ENCODE assay signal across 15 mouse cellular contexts in the genomic region with DNA sequence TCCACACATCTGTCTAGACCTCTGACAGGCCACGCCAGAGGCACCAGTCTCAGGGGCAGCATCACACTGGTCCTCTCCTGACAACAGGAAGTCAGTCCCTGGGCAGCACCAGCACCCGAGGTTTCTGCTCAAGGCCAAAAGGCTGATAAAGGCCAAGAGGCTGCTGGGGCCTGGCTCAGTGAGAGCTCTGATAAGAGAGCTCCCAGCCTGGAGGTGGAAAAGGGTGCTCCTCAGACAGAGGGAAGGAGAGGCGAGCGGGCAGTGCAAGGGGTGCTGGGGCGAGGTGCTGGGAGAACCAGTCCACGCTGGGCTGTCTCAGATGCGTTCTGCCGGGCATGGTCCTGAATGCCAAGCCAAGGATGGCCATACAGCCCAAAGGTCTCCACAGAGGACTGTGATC. TPM values are rescaled to one million over a fixed set of nuclear protein-coding genes. Genes with fewer than 3 reads are reported as not detected.
DNase-seq lines count a peak whose midpoint lies in the region; ATAC-seq and TF ChIP-seq lines count a peak whose summit lies in the region.
"Had no signal": no experiment of that assay in that cellular context is flagged by ENCODE, and none has a peak within 500 bp of the region (broad histone marks: within the 10 kb centered on the region; RNA-seq: fewer than 3 reads in every experiment).

No protein-coding gene starts in this region.

- no peak for TF ChIP-seq EP300 in heart, adult 2 months (IDR thresholded peaks at IDR 0.05; ENCODE audit: insufficient read depth, low read depth, low read length)

- H3K4me3 ChIP-seq in heart, embryonic 13.5 days: no peak overlapping the region
- H3K4me3 ChIP-seq in heart, adult 2 months: no peak overlapping the region
- H3K4me3 ChIP-seq in liver, embryonic 15.5 days (replicated peaks): peak overlapping the region; percentile 41
- H3K4me3 ChIP-seq in forebrain, embryonic 15.5 days: no peak overlapping the region
- H3K4me3 ChIP-seq: embryonic facial prominence, embryonic 13.5 days; hindbrain, embryonic 15.5 days; midbrain, embryonic 10.5 days had no signal

- peak overlapping the region; percentile 64 for H3K9ac ChIP-seq in heart, embryonic 13.5 days
- H3K9ac ChIP-seq in heart, adult 2 months (ENCODE audit: low read depth, low read length): no peak overlapping the region; the same call in 1 of the 2 replicates
- peak overlapping the region; percentile 61 for H3K9ac ChIP-seq in liver, embryonic 15.5 days
- no peak overlapping the region for H3K9ac ChIP-seq in forebrain, embryonic 15.5 days (replicated peaks)
- H3K9ac ChIP-seq: embryonic facial prominence, embryonic 13.5 days; hindbrain, embryonic 15.5 days; lung, embryonic 14.5 days had no signal

- H3K36me3 ChIP-seq in heart, embryonic 13.5 days: peaks cover 24% of the 10 kb centered on the region
- H3K36me3 ChIP-seq in heart, adult 2 months (ENCODE audit: control insufficient read depth, insufficient read depth, low read length): no peaks in the 10 kb centered on the region
- peaks cover 24% of the 10 kb centered on the region for H3K36me3 ChIP-seq in liver, embryonic 15.5 days (replicated peaks)
- peaks cover 14% of the 10 kb centered on the region for H3K36me3 ChIP-seq in forebrain, embryonic 15.5 days

- peak overlapping the region; percentile 22; the same call in 1 of the 2 replicates for H3K4me2 ChIP-seq in heart, embryonic 13.5 days
- peak overlapping the region; percentile 85 for H3K4me2 ChIP-seq in liver, embryonic 15.5 days
- H3K4me2 ChIP-seq in forebrain, embryonic 15.5 days (replicated peaks): no peak overlapping the region
- H3K4me2 ChIP-seq: embryonic facial prominence, embryonic 13.5 days; hindbrain, embryonic 15.5 days; lung, embryonic 14.5 days had no signal

- H3K27ac ChIP-seq in heart, embryonic 13.5 days (replicated peaks): peak overlapping the region; percentile 34; the same call in 1 of the 2 replicates
- no peak overlapping the region for H3K27ac ChIP-seq in heart, adult 2 months
- peak overlapping the region; percentile 96 for H3K27ac ChIP-seq in liver, embryonic 15.5 days (replicated peaks)
- no peak overlapping the region for H3K27ac ChIP-seq in forebrain, embryonic 15.5 days (replicated peaks)
- H3K27ac ChIP-seq: embryonic facial prominence, embryonic 13.5 days; hindbrain, embryonic 15.5 days; midbrain, embryonic 10.5 days had no signal

- H3K79me2 ChIP-seq in heart, adult 2 months (replicated peaks; ENCODE audit: control insufficient read depth, insufficient read depth, low read length): peaks cover 16% of the 10 kb centered on the region

- no peaks in the 10 kb centered on the region for H3K27me3 ChIP-seq in heart, embryonic 13.5 days (replicated peaks)
- H3K27me3 ChIP-seq in heart, adult 2 months (ENCODE audit: control insufficient read depth, insufficient read depth, low read length): no peaks in the 10 kb centered on the region
- H3K27me3 ChIP-seq in liver, embryonic 15.5 days: no peaks in the 10 kb centered on the region
- H3K27me3 ChIP-seq in forebrain, embryonic 15.5 days: no peaks in the 10 kb centered on the region
- H3K27me3 ChIP-seq: embryonic facial prominence, embryonic 13.5 days; hindbrain, embryonic 15.5 days had no signal

- DNase-seq in heart, adult 2 months: no peak
- DNase-seq in 416B (ENCODE audit: low read depth): peak; percentile 36
- no peak for DNase-seq in layer of hippocampus, postnatal 25 days (ENCODE audit: extremely low spot score in 1 of 2, low spot score in 1 of 2)
- no peak for DNase-seq in layer of hippocampus, postnatal 14 days (ENCODE audit: low spot score in 2 of 2)
- DNase-seq: cerebellum, postnatal 10 days; kidney, postnatal 14 days; lung, embryonic 14.5 days had no signal

- TF ChIP-seq CTCF in heart, adult 2 months (IDR thresholded peaks at IDR 0.05): no peak

- WGBS in heart, embryonic 13.5 days: 49% methylated on average over 8 of the region's 8 CpGs
- WGBS in heart, adult 2 months: 57% methylated on average over 8 of the region's 8 CpGs
- 27% methylated on average over 8 of the region's 8 CpGs for WGBS in liver, embryonic 15.5 days (ENCODE audit: insufficient replicate concordance)
- WGBS in forebrain, embryonic 15.5 days: 94% methylated on average over 8 of the region's 8 CpGs

- no peaks in the 10 kb centered on the region for H3K9me3 ChIP-seq in heart, embryonic 13.5 days
- H3K9me3 ChIP-seq in liver, embryonic 15.5 days (replicated peaks): no peaks in the 10 kb centered on the region
- H3K9me3 ChIP-seq in forebrain, embryonic 15.5 days: no peaks in the 10 kb centered on the region
- H3K9me3 ChIP-seq: embryonic facial prominence, embryonic 13.5 days; hindbrain, embryonic 15.5 days; midbrain, embryonic 10.5 days had no signal

- TF ChIP-seq POLR2A in heart, adult 2 months (IDR thresholded peaks at IDR 0.05; ENCODE audit: insufficient read depth, low read depth, low read length): no peak

- intact Hi-C loops in heart, adult 2 months (cut with DNase I): loop anchor here (10.0 kb wide), 1 partner anchor 259 kb away; the partner anchor contains the start of genes Apc2 and Rps15

- peaks cover 47% of the 10 kb centered on the region for H3K4me1 ChIP-seq in heart, embryonic 13.5 days
- H3K4me1 ChIP-seq in heart, adult 2 months (ENCODE audit: control insufficient read depth, insufficient read depth, low read length): peaks cover 18% of the 10 kb centered on the region
- peaks cover 71% of the 10 kb centered on the region for H3K4me1 ChIP-seq in liver, embryonic 15.5 days (replicated peaks)
- H3K4me1 ChIP-seq in forebrain, embryonic 15.5 days: peaks cover 15% of the 10 kb centered on the region

- no peak for ATAC-seq in heart, embryonic 13.5 days (ENCODE audit: extremely low read depth, insufficient number of reproducible peaks, low FRiP score, low TSS enrichment)
- ATAC-seq in common myeloid progenitor, adult 5-6 weeks (replicated peaks; ENCODE audit: low read depth, poor library complexity, severe bottlenecking): peak; percentile 67
- ATAC-seq in liver, embryonic 15.5 days (ENCODE audit: insufficient read depth): peak; percentile 93
- ATAC-seq in forebrain, embryonic 15.5 days (replicated peaks): no peak
- ATAC-seq: CD4-positive, CD25-positive, alpha-beta regulatory T cell, adult 4 months had no signal

RNA-seq across cellular contexts. Expression of gene Rexo1, which starts 7.8 kb away (rescaled TPM):
- polyA plus RNA-seq in heart, embryonic 13.5 days (2015; fragmentation: Nextera tagmentation; extraction: Ambion mirVana): 15.9 and 17.7 TPM in 2 replicates
- 10 to 100 TPM; 11.6 to 12.3 TPM for total RNA-seq in heart, adult 2 months (2021)
- 19.5 and 19.8 TPM in 2 replicates for polyA plus RNA-seq in heart, adult 2 months (2012; rRNA removed)
- 12.3 and 19.2 TPM in 2 replicates for total RNA-seq in common myeloid progenitor, adult 5-6 weeks (2017)
- polyA plus RNA-seq in liver, embryonic 15.5 days (2015; fragmentation: Nextera tagmentation; extraction: Ambion mirVana): 12.8 and 15.6 TPM in 2 replicates
- 10 to 100 TPM; 45.2 to 54.6 TPM for total RNA-seq in layer of hippocampus, postnatal 25 days (2021)
- 31.3 and 32.9 TPM in 2 replicates for polyA plus RNA-seq in forebrain, embryonic 15.5 days (2015; fragmentation: Nextera tagmentation; extraction: Ambion mirVana)
- 10 to 100 TPM; 47.0 to 50.5 TPM for total RNA-seq in layer of hippocampus, postnatal 14 days (2021)

RNA-seq across cellular contexts. Expression of gene Atp8b3, which starts 14.7 kb away (rescaled TPM):
- 0.11 and 0.13 TPM in 2 replicates for polyA plus RNA-seq in heart, embryonic 13.5 days (2015; fragmentation: Nextera tagmentation; extraction: Ambion mirVana)
- total RNA-seq in heart, adult 2 months (2021): not detected
- 0.39 and 0.50 TPM in 2 replicates for polyA plus RNA-seq in heart, adult 2 months (2012; rRNA removed)
- total RNA-seq in common myeloid progenitor, adult 5-6 weeks (2017): not detected in 2 replicates
- 0.02 TPM in 1 of 2 replicates, not detected in the other for polyA plus RNA-seq in liver, embryonic 15.5 days (2015; fragmentation: Nextera tagmentation; extraction: Ambion mirVana)
- under 1 TPM; 0.19 to 0.47 TPM for total RNA-seq in layer of hippocampus, postnatal 25 days (2021)
- polyA plus RNA-seq in forebrain, embryonic 15.5 days (2015; fragmentation: Nextera tagmentation; extraction: Ambion mirVana): 0.23 and 0.33 TPM in 2 replicates
- under 1 TPM; 0.21 TPM for total RNA-seq in layer of hippocampus, postnatal 14 days (2021)
- polyA plus RNA-seq: CD4-positive, CD25-positive, alpha-beta regulatory T cell, adult 4 months had no signal

RNA-seq across cellular contexts. Expression of gene Klf16, which starts 23.5 kb away (rescaled TPM):
- polyA plus RNA-seq in heart, embryonic 13.5 days (2015; fragmentation: Nextera tagmentation; extraction: Ambion mirVana): 5.1 and 6.2 TPM in 2 replicates
- total RNA-seq in heart, adult 2 months (2021): 1 to 10 TPM; 4.0 to 4.4 TPM
- polyA plus RNA-seq in heart, adult 2 months (2012; rRNA removed): 3.6 and 5.5 TPM in 2 replicates
- total RNA-seq in common myeloid progenitor, adult 5-6 weeks (2017): 8.6 and 10.6 TPM in 2 replicates
- polyA plus RNA-seq in liver, embryonic 15.5 days (2015; fragmentation: Nextera tagmentation; extraction: Ambion mirVana): 11.7 and 12.1 TPM in 2 replicates
- 10 to 100 TPM; 57.3 to 57.6 TPM for total RNA-seq in layer of hippocampus, postnatal 25 days (2021)
- 8.0 and 8.5 TPM in 2 replicates for polyA plus RNA-seq in forebrain, embryonic 15.5 days (2015; fragmentation: Nextera tagmentation; extraction: Ambion mirVana)
- 10 to 100 TPM; 40.1 to 44.3 TPM for total RNA-seq in layer of hippocampus, postnatal 14 days (2021)

RNA-seq across cellular contexts. Expression of gene Abhd17a, which starts 36.6 kb away (rescaled TPM):
- polyA plus RNA-seq in heart, embryonic 13.5 days (2015; fragmentation: Nextera tagmentation; extraction: Ambion mirVana): 81.7 and 85.1 TPM in 2 replicates
- total RNA-seq in heart, adult 2 months (2021): 10 to 100 TPM; 40.2 to 46.9 TPM
- polyA plus RNA-seq in heart, adult 2 months (2012; rRNA removed): 67.3 and 80.0 TPM in 2 replicates
- 15.3 and 29.6 TPM in 2 replicates for total RNA-seq in common myeloid progenitor, adult 5-6 weeks (2017)
- polyA plus RNA-seq in liver, embryonic 15.5 days (2015; fragmentation: Nextera tagmentation; extraction: Ambion mirVana): 50.8 and 62.8 TPM in 2 replicates
- 100 to 1,000 TPM; 184 to 192 TPM for total RNA-seq in layer of hippocampus, postnatal 25 days (2021)
- polyA plus RNA-seq in forebrain, embryonic 15.5 days (2015; fragmentation: Nextera tagmentation; extraction: Ambion mirVana): 118 and 120 TPM in 2 replicates
- 100 to 1,000 TPM; 189 to 197 TPM for total RNA-seq in layer of hippocampus, postnatal 14 days (2021)

RNA-seq across cellular contexts. Expression of gene Scamp4, which starts 49.1 kb away (rescaled TPM):
- 65.9 and 70.4 TPM in 2 replicates for polyA plus RNA-seq in heart, embryonic 13.5 days (2015; fragmentation: Nextera tagmentation; extraction: Ambion mirVana)
- total RNA-seq in heart, adult 2 months (2021): 10 to 100 TPM; 20.8 to 26.9 TPM
- polyA plus RNA-seq in heart, adult 2 months (2012; rRNA removed): 58.9 and 60.5 TPM in 2 replicates
- total RNA-seq in common myeloid progenitor, adult 5-6 weeks (2017): 10.8 and 13.3 TPM in 2 replicates
- polyA plus RNA-seq in liver, embryonic 15.5 days (2015; fragmentation: Nextera tagmentation; extraction: Ambion mirVana): 41.9 and 45.3 TPM in 2 replicates
- total RNA-seq in layer of hippocampus, postnatal 25 days (2021): 10 to 100 TPM; 44.1 to 45.5 TPM
- polyA plus RNA-seq in forebrain, embryonic 15.5 days (2015; fragmentation: Nextera tagmentation; extraction: Ambion mirVana): 66.8 and 68.2 TPM in 2 replicates
- 10 to 100 TPM; 38.5 to 40.7 TPM for total RNA-seq in layer of hippocampus, postnatal 14 days (2021)

Comparison
In these comparisons a context has a peak if more than half of its experiments do, and no peak if none do; other contexts are left out.
1. H3K27ac ChIP-seq: peak in heart, embryonic 13.5 days (single experiment) and liver, embryonic 15.5 days (single experiment); none in heart, adult 2 months (single experiment) and forebrain, embryonic 15.5 days (single experiment).
2. H3K9ac ChIP-seq: peak in heart, embryonic 13.5 days (single experiment) and liver, embryonic 15.5 days (single experiment); none in heart, adult 2 months (single experiment) and forebrain, embryonic 15.5 days (single experiment).
3. ATAC-seq: peak in common myeloid progenitor, adult 5-6 weeks (single experiment) and liver, embryonic 15.5 days (single experiment); none in heart, embryonic 13.5 days (single experiment) and forebrain, embryonic 15.5 days (single experiment).